Mouse (Mus musculus) lung, embryonic 16.5 days (tissue): ENCODE data around the gene Slc9a2. TPM values are rescaled to one million over a fixed set of nuclear protein-coding genes. Genes with fewer than 3 reads are reported as not detected.
"Not testable (repeated sequence)": the region's sequence is repeated elsewhere in the genome, so short reads cannot be mapped to it uniquely, and the experiment has no call there.

ENCODE experiments used
- ATAC-seq: fragments of 200-750 bp; cut with Nextera tagmentation; 2 replicates; pipeline ENCODE4 v1.8.0; 2017; ENCODE audit warnings: low read depth, mild to moderate bottlenecking, moderate library complexity
- H3K27ac ChIP-seq: fragments of 300-500 bp; sonication (generic); 2 replicates; pipeline ENCODE4 v1.5.1; 2014; ENCODE audit warnings: mild to moderate bottlenecking, control low read depth, low read length
- H3K27me3 ChIP-seq: fragments of 300-500 bp; sonication (generic); 2 replicates; pipeline ENCODE4 v1.6.1; 2014; ENCODE audit warnings: low read depth, low read length, mixed read lengths; ENCODE audit not compliant: control insufficient read depth, insufficient read depth
- H3K36me3 ChIP-seq: fragments of 300-500 bp; sonication (generic); 2 replicates; pipeline ENCODE4 v1.6.1; 2014; ENCODE audit warnings: low read length; ENCODE audit not compliant: control insufficient read depth, insufficient read depth
- H3K4me1 ChIP-seq: fragments of 300-500 bp; sonication (generic); replicated peaks from 2 replicates; pipeline ENCODE4 v1.6.1; 2014; ENCODE audit warnings: low read length, mixed read lengths; ENCODE audit not compliant: control insufficient read depth, insufficient read depth
- H3K4me2 ChIP-seq: fragments of 300-500 bp; sonication (generic); 2 replicates; pipeline ENCODE4 v1.6.1; 2014; ENCODE audit warnings: low read depth, low read length, control low read depth
- H3K4me3 ChIP-seq: fragments of 300-500 bp; sonication (generic); 2 replicates; pipeline ENCODE4 v1.5.1; 2014; ENCODE audit warnings: mild to moderate bottlenecking, low read length, control low read depth
- H3K9ac ChIP-seq: fragments of 300-500 bp; sonication (generic); 2 replicates; pipeline ENCODE4 v1.6.1; 2014; ENCODE audit warnings: low read length, control low read depth
- H3K9me3 ChIP-seq: fragments of 300-500 bp; sonication (generic); 2 replicates; pipeline ENCODE4 v1.6.1; 2016; ENCODE audit warnings: low read length; ENCODE audit not compliant: control insufficient read depth
- WGBS: fragments of 180-500 bp; shearing (Covaris S2); extraction: QIAGEN DNeasy Blood & Tissue Kit; methylation state at CpG from one replicate; pipeline ENCODE4 v1.1.7; 2014; 5-methylcytosine and 5-hydroxymethylcytosine counted together
- polyA plus RNA-seq: library from polyadenylated mRNA; unstranded; fragments of >200 nt; fragmentation: Nextera tagmentation; extraction: Ambion mirVana; gene quantifications from 2 replicates; pipeline ENCODE4 v1.2.1, GENCODE M21; 2015

The Slc9a2 gene
- polyA plus RNA-seq, 1 experiment from 2014 or later = 0.20 TPM

- ATAC-seq = no peak
- Histone ChIP-seq H3K4me3 (no peak overlapping the region), H3K27ac (no peak overlapping the region), H3K27me3 (no peaks in the 10 kb centered on the region), H3K4me2 (no peak overlapping the region), H3K36me3 (no peaks in the 10 kb centered on the region), H3K9ac (no peak overlapping the region), H3K4me1 (no peaks in the 10 kb centered on the region), H3K9me3 (no peaks in the 10 kb centered on the region)
- WGBS = 69% methylated on average over 6 of the region's 6 CpGs
Measured at GRCm38 (mm10) chr1:40660838-40661237, 19.5 kb upstream of the Slc9a2 start.

GRCm38 (mm10) chr1:40665401-40666370, 14.7 kb upstream of the Slc9a2 start:
- Histone ChIP-seq H3K27ac (no peak overlapping the region), H3K4me1 (no peaks in the 10 kb centered on the region), H3K36me3 (no peaks in the 10 kb centered on the region), H3K9ac (no peak overlapping the region), H3K9me3 (no peaks in the 10 kb centered on the region; the same call in 1 of the 2 replicates), H3K4me3 (no peak overlapping the region), H3K4me2 (no peak overlapping the region), H3K27me3 (no peaks in the 10 kb centered on the region)
- 24% methylated on average over 12 of the region's 12 CpGs for WGBS
- no peak for ATAC-seq

GRCm38 (mm10) chr1:40667442-40667841, 12.9 kb upstream of the Slc9a2 start:
- H3K9ac ChIP-seq = not testable (repeated sequence)

GRCm38 (mm10) chr1:40670025-40670424, 10.3 kb upstream of the Slc9a2 start:
- WGBS = 64% methylated on average over 3 of the region's 3 CpGs
- Histone ChIP-seq H3K27ac (no peak overlapping the region), H3K9ac (no peak overlapping the region), H3K4me1 (no peaks in the 10 kb centered on the region), H3K4me3 (no peak overlapping the region), H3K4me2 (no peak overlapping the region), H3K36me3 (no peaks in the 10 kb centered on the region), H3K27me3 (no peaks in the 10 kb centered on the region), H3K9me3 (no peaks in the 10 kb centered on the region; the same call in 1 of the 2 replicates)
- no peak for ATAC-seq

More at GRCm38 (mm10) chr1:40667442-40667841, 12.9 kb upstream of the Slc9a2 start:
- not testable (repeated sequence) for H3K4me2 ChIP-seq, H3K27ac ChIP-seq, H3K27me3 ChIP-seq, H3K4me1 ChIP-seq, H3K36me3 ChIP-seq, H3K4me3 ChIP-seq, H3K9me3 ChIP-seq, ATAC-seq
- WGBS = 16% methylated on average over 3 of the region's 3 CpGs

- 89% methylated on average over 4 of the region's 4 CpGs for WGBS
- Histone ChIP-seq H3K27ac (no peak overlapping the region), H3K9me3 (no peaks in the 10 kb centered on the region; the same call in 1 of the 2 replicates), H3K4me2 (no peak overlapping the region), H3K27me3 (no peaks in the 10 kb centered on the region), H3K9ac (no peak overlapping the region), H3K4me3 (no peak overlapping the region), H3K36me3 (no peaks in the 10 kb centered on the region), H3K4me1 (no peaks in the 10 kb centered on the region)
- no peak for ATAC-seq
Measured at GRCm38 (mm10) chr1:40671490-40671889, 8.9 kb upstream of the Slc9a2 start.

GRCm38 (mm10) chr1:40677306-40677705, 3.1 kb upstream of the Slc9a2 start:
- peaks cover 42% of the 10 kb centered on the region for H3K27me3 ChIP-seq
- no peak overlapping the region for H3K27ac ChIP-seq
- H3K4me3 ChIP-seq = no peak overlapping the region
- no peaks in the 10 kb centered on the region for H3K36me3 ChIP-seq
- no peaks in the 10 kb centered on the region for H3K9me3 ChIP-seq
- no peak for ATAC-seq
- no peak overlapping the region for H3K4me2 ChIP-seq
- no peak overlapping the region for H3K9ac ChIP-seq
- WGBS = 44% methylated on average over 5 of the region's 5 CpGs
- peaks cover 8% of the 10 kb centered on the region for H3K4me1 ChIP-seq

GRCm38 (mm10) chr1:40680868-40681698, 709 bp downstream of the Slc9a2 start:
- no peaks in the 10 kb centered on the region for H3K36me3 ChIP-seq
- peak overlapping the region; percentile 46 for H3K9ac ChIP-seq
- H3K27me3 ChIP-seq = peaks cover 55% of the 10 kb centered on the region
- no peaks in the 10 kb centered on the region for H3K9me3 ChIP-seq
- under 1% methylated on average over 48 of the region's 90 CpGs for WGBS
- peak overlapping the region; percentile 100 for H3K4me2 ChIP-seq
- no peak overlapping the region for H3K27ac ChIP-seq
- ATAC-seq = peak; percentile 85
- peak overlapping the region; percentile 64 for H3K4me3 ChIP-seq
- H3K4me1 ChIP-seq = peaks cover 8% of the 10 kb centered on the region

- Histone ChIP-seq H3K9ac (peak overlapping the region; percentile 46), H3K27ac (no peak overlapping the region), H3K27me3 (peaks cover 55% of the 10 kb centered on the region), H3K4me1 (peaks cover 8% of the 10 kb centered on the region), H3K4me3 (peak overlapping the region; percentile 64), H3K9me3 (no peaks in the 10 kb centered on the region), H3K4me2 (peak overlapping the region; percentile 100), H3K36me3 (no peaks in the 10 kb centered on the region)
- peak; percentile 41 for ATAC-seq
- WGBS = 2% methylated on average over 44 of the region's 44 CpGs
Measured at GRCm38 (mm10) chr1:40681699-40682510, 1.5 kb downstream of the Slc9a2 start.
